Mouse (Mus musculus): ENCODE measurements at regions not wholly inside any gene's neighbourhood (a gene's known extent, or its start where the extent isn't known, plus 50 kb on each side); places are given as distances from the start of the nearest gene placed in this dataset.
A peak's percentile ranks its signal among the peaks of the same experiment; 100 is the strongest.
"Not testable (repeated sequence)": the region's sequence is repeated elsewhere in the genome, so short reads cannot be mapped to it uniquely, and the experiment has no call there.

GRCm38 (mm10) chr5:97737339-97737738, 280.5 kb upstream of the Gk2 start:
- Histone ChIP-seq H3K27me3 (no peaks in the 10 kb centered on the region), H3K9ac (no peak overlapping the region), H3K4me1 (replicated peaks) (no peaks in the 10 kb centered on the region), H3K4me3 (no peak overlapping the region), H3K4me2 (no peak overlapping the region), H3K36me3 (no peaks in the 10 kb centered on the region), H3K27ac (replicated peaks) (no peak overlapping the region), H3K9me3 (no peaks in the 10 kb centered on the region)
- WGBS, result 91% methylated on average over 2 of the region's 2 CpGs
- no peak for ATAC-seq (ENCODE audit: low FRiP score, low read depth)

- H3K4me3 ChIP-seq, result no peak overlapping the region
- no peak overlapping the region for H3K27ac ChIP-seq (replicated peaks)
- WGBS, result 72% methylated on average over 4 of the region's 4 CpGs
- no peak overlapping the region for H3K4me2 ChIP-seq
- no peaks in the 10 kb centered on the region for H3K9me3 ChIP-seq
- H3K36me3 ChIP-seq, result no peaks in the 10 kb centered on the region
- no peak overlapping the region for H3K9ac ChIP-seq
- no peaks in the 10 kb centered on the region for H3K4me1 ChIP-seq (replicated peaks)
- no peaks in the 10 kb centered on the region for H3K27me3 ChIP-seq
- no peak for ATAC-seq (ENCODE audit: low FRiP score, low read depth)
Measured at GRCm38 (mm10) chr5:97730920-97731319, 274.1 kb upstream of the Gk2 start.

GRCm38 (mm10) chr5:97719364-97719763, 262.5 kb upstream of the Gk2 start:
- not testable (repeated sequence) for H3K36me3 ChIP-seq; H3K4me2 ChIP-seq; H3K27ac ChIP-seq (replicated peaks); H3K9me3 ChIP-seq; H3K4me1 ChIP-seq (replicated peaks); ATAC-seq (ENCODE audit: low FRiP score, low read depth); H3K9ac ChIP-seq; H3K27me3 ChIP-seq; H3K4me3 ChIP-seq
- 19% methylated on average over 4 of the region's 4 CpGs for WGBS

- no peaks in the 10 kb centered on the region for H3K36me3 ChIP-seq
- no peak overlapping the region for H3K4me2 ChIP-seq
- no peak overlapping the region for H3K27ac ChIP-seq (replicated peaks)
- no peak overlapping the region for H3K4me3 ChIP-seq
- 87% methylated on average over 3 of the region's 3 CpGs for WGBS
- no peaks in the 10 kb centered on the region for H3K27me3 ChIP-seq
- no peaks in the 10 kb centered on the region for H3K4me1 ChIP-seq (replicated peaks)
- no peak for ATAC-seq (ENCODE audit: low FRiP score, low read depth)
- no peak overlapping the region for H3K9ac ChIP-seq
- no peaks in the 10 kb centered on the region for H3K9me3 ChIP-seq
Measured at GRCm38 (mm10) chr5:97705270-97705669, 248.4 kb upstream of the Gk2 start.

GRCm38 (mm10) chr5:97700507-97700906, 243.7 kb upstream of the Gk2 start:
- Histone ChIP-seq H3K27me3 (no peaks in the 10 kb centered on the region), H3K36me3 (no peaks in the 10 kb centered on the region), H3K9me3 (no peaks in the 10 kb centered on the region), H3K4me3 (no peak overlapping the region), H3K27ac (replicated peaks) (no peak overlapping the region), H3K9ac (no peak overlapping the region), H3K4me1 (replicated peaks) (no peaks in the 10 kb centered on the region), H3K4me2 (no peak overlapping the region)
- no peak for ATAC-seq (ENCODE audit: low FRiP score, low read depth)
- 80% methylated on average over 3 of the region's 3 CpGs for WGBS

- H3K27me3 ChIP-seq, result no peaks in the 10 kb centered on the region
- H3K27ac ChIP-seq (replicated peaks), result no peak overlapping the region
- H3K36me3 ChIP-seq, result no peaks in the 10 kb centered on the region
- no peaks in the 10 kb centered on the region for H3K4me1 ChIP-seq (replicated peaks)
- H3K9ac ChIP-seq, result no peak overlapping the region
- 44% methylated on average over 8 of the region's 8 CpGs for WGBS
- H3K4me2 ChIP-seq, result no peak overlapping the region
- ATAC-seq (ENCODE audit: low FRiP score, low read depth), result peak; percentile 54; the same call in 1 of the 2 replicates
- no peaks in the 10 kb centered on the region for H3K9me3 ChIP-seq
- H3K4me3 ChIP-seq, result no peak overlapping the region
Measured at GRCm38 (mm10) chr5:97697581-97698134, 240.8 kb upstream of the Gk2 start.

GRCm38 (mm10) chr5:97693333-97693940, 236.6 kb upstream of the Gk2 start:
- no peak overlapping the region for H3K4me2 ChIP-seq
- H3K36me3 ChIP-seq, result no peaks in the 10 kb centered on the region
- ATAC-seq (ENCODE audit: low FRiP score, low read depth), result no peak
- no peaks in the 10 kb centered on the region for H3K4me1 ChIP-seq (replicated peaks)
- H3K9me3 ChIP-seq, result no peaks in the 10 kb centered on the region
- H3K4me3 ChIP-seq, result no peak overlapping the region
- H3K9ac ChIP-seq, result no peak overlapping the region
- no peak overlapping the region for H3K27ac ChIP-seq (replicated peaks)
- no peaks in the 10 kb centered on the region for H3K27me3 ChIP-seq
- 89% methylated on average over 10 of the region's 10 CpGs for WGBS

GRCm38 (mm10) chr5:97685443-97685842, 228.6 kb upstream of the Gk2 start:
- Histone ChIP-seq H3K36me3 (no peaks in the 10 kb centered on the region), H3K9me3 (no peaks in the 10 kb centered on the region), H3K27me3 (no peaks in the 10 kb centered on the region), H3K4me1 (replicated peaks) (no peaks in the 10 kb centered on the region), H3K9ac (no peak overlapping the region), H3K4me2 (no peak overlapping the region), H3K27ac (replicated peaks) (no peak overlapping the region), H3K4me3 (no peak overlapping the region)
- ATAC-seq (ENCODE audit: low FRiP score, low read depth), result no peak

GRCm38 (mm10) chr5:97684592-97685258, 227.9 kb upstream of the Gk2 start:
- ATAC-seq (ENCODE audit: low FRiP score, low read depth), result no peak
- Histone ChIP-seq H3K9ac (no peak overlapping the region), H3K4me1 (replicated peaks) (no peaks in the 10 kb centered on the region), H3K27ac (replicated peaks) (no peak overlapping the region), H3K4me2 (no peak overlapping the region), H3K27me3 (no peaks in the 10 kb centered on the region), H3K4me3 (no peak overlapping the region), H3K36me3 (no peaks in the 10 kb centered on the region), H3K9me3 (no peaks in the 10 kb centered on the region)
- WGBS, result 72% methylated on average over 4 of the region's 4 CpGs

GRCm38 (mm10) chr5:97669726-97670125, 212.9 kb upstream of the Gk2 start:
- H3K27me3 ChIP-seq, result no peaks in the 10 kb centered on the region
- 54% methylated on average over 3 of the region's 3 CpGs for WGBS

GRCm38 (mm10) chr5:97656167-97656924, 199.5 kb upstream of the Gk2 start:
- ATAC-seq (ENCODE audit: low FRiP score, low read depth), result no peak
- no peaks in the 10 kb centered on the region for H3K27me3 ChIP-seq
- WGBS, result 87% methylated on average over 12 of the region's 12 CpGs

More at GRCm38 (mm10) chr5:97669726-97670125, 212.9 kb upstream of the Gk2 start:
- no peak overlapping the region for H3K27ac ChIP-seq (replicated peaks)
- H3K9me3 ChIP-seq, result no peaks in the 10 kb centered on the region
- H3K9ac ChIP-seq, result no peak overlapping the region
- no peak for ATAC-seq (ENCODE audit: low FRiP score, low read depth)
- no peak overlapping the region for H3K4me3 ChIP-seq
- no peaks in the 10 kb centered on the region for H3K4me1 ChIP-seq (replicated peaks)
- H3K36me3 ChIP-seq, result no peaks in the 10 kb centered on the region
- H3K4me2 ChIP-seq, result no peak overlapping the region

GRCm38 (mm10) chr5:97655266-97655665, 198.4 kb upstream of the Gk2 start:
- H3K4me1 ChIP-seq (replicated peaks), result 0 out of 2 replicates have a peak, but pooled peaks cover 3% of the 10 kb centered on the region
- ATAC-seq (ENCODE audit: low FRiP score, low read depth), result no peak
- WGBS, result 77% methylated on average over 6 of the region's 6 CpGs

More at GRCm38 (mm10) chr5:97656167-97656924, 199.5 kb upstream of the Gk2 start:
- H3K4me2 ChIP-seq, result no peak overlapping the region
- H3K9me3 ChIP-seq, result no peaks in the 10 kb centered on the region
- H3K27ac ChIP-seq (replicated peaks), result no peak overlapping the region
- H3K9ac ChIP-seq, result no peak overlapping the region
- H3K4me1 ChIP-seq (replicated peaks), result 0 out of 2 replicates have a peak, but pooled peaks cover 3% of the 10 kb centered on the region
- no peaks in the 10 kb centered on the region for H3K36me3 ChIP-seq
- no peak overlapping the region for H3K4me3 ChIP-seq

More at GRCm38 (mm10) chr5:97655266-97655665, 198.4 kb upstream of the Gk2 start:
- Histone ChIP-seq H3K9ac (no peak overlapping the region), H3K36me3 (no peaks in the 10 kb centered on the region), H3K4me3 (no peak overlapping the region), H3K27me3 (no peaks in the 10 kb centered on the region), H3K4me2 (no peak overlapping the region), H3K9me3 (no peaks in the 10 kb centered on the region), H3K27ac (replicated peaks) (no peak overlapping the region)
